Mouse (Mus musculus): ENCODE data around the gene Aanat.

- TF ChIP-seq SIN3A (IDR thresholded peaks at IDR 0.05; ENCODE audit: low read length), result no peak
- no peak for TF ChIP-seq POLR2A (IDR thresholded peaks at IDR 0.05; ENCODE audit: low read depth, low read length)
- TF ChIP-seq MXI1 (IDR thresholded peaks at IDR 0.05; ENCODE audit: low read depth, low read length), result no peak
- no peak for TF ChIP-seq CTCF (conservative IDR thresholded peaks at IDR 0.05 in 1 of 2, IDR thresholded peaks at IDR 0.05 in 1 of 2; ENCODE audit: low read depth in 2 of 2, low read length in 2 of 2)
- no peak for TF ChIP-seq NRF1 (IDR thresholded peaks at IDR 0.05; ENCODE audit: low read depth, low read length)
- no peak for TF ChIP-seq CHD1 (IDR thresholded peaks at IDR 0.05; ENCODE audit: low read depth, low read length)
- TF ChIP-seq UBTF (IDR thresholded peaks at IDR 0.05; ENCODE audit: low read depth, low read length), result no peak
- TF ChIP-seq MAX (IDR thresholded peaks at IDR 0.05; ENCODE audit: low read length), result no peak
- TF ChIP-seq MAFK (IDR thresholded peaks at IDR 0.05; ENCODE audit: insufficient replicate concordance, low read length), result no peak
- no peak for TF ChIP-seq TCF12 (IDR thresholded peaks at IDR 0.05; ENCODE audit: low read depth, low read length)
- TF ChIP-seq JUN (IDR thresholded peaks at IDR 0.05; ENCODE audit: insufficient read depth, low read depth, low read length), result no peak
- TF ChIP-seq E2F4 (IDR thresholded peaks at IDR 0.05; ENCODE audit: insufficient replicate concordance, low read depth, low read length), result no peak
Measured at GRCm38 (mm10) chr11:116591621-116592020, 5.4 kb downstream of the Aanat start.
